Mouse (Mus musculus): ENCODE measurements around the gene Mta3.

GRCm38 (mm10) chr17:83772711-83773110, 66.7 kb downstream of the Mta3 start:
- TF ChIP-seq POLR2A (IDR thresholded peaks at IDR 0.05; ENCODE audit: control insufficient read depth, extremely low read depth, insufficient read depth, low read length, poor library complexity), result no peak
- TF ChIP-seq CTCF (IDR thresholded peaks at IDR 0.05; ENCODE audit: borderline replicate concordance, control insufficient read depth, extremely low read depth, insufficient read depth, low read length, poor library complexity), result peak; percentile 69; the same call in 1 of the 2 replicates

Measured in thymus, adult 2 months (tissue).